Mouse (Mus musculus) hindbrain, embryonic 10.5 days (tissue): ENCODE results near the gene Gse1. TPM values are rescaled to one million over a fixed set of nuclear protein-coding genes. Genes with fewer than 3 reads are reported as not detected.

Experiments
- DNase-seq: peaks from one replicate; pipeline ENCODE4 v3.0.0-alpha.2; 2017; ENCODE audit warnings: low spot score
- H3K27ac ChIP-seq: fragments of 300-500 bp; sonication (generic); 2 replicates; pipeline ENCODE4 v1.5.1; 2016; ENCODE audit warnings: mild to moderate bottlenecking, moderate library complexity
- H3K27me3 ChIP-seq: fragments of 300-500 bp; sonication (generic); 2 replicates; pipeline ENCODE4 v1.6.1; 2016; ENCODE audit warnings: mild to moderate bottlenecking; ENCODE audit not compliant: poor library complexity, insufficient read depth, severe bottlenecking
- H3K36me3 ChIP-seq: fragments of 300-500 bp; sonication (generic); 2 replicates; pipeline ENCODE4 v1.6.1; 2016; ENCODE audit warnings: mild to moderate bottlenecking, moderate library complexity
- H3K4me1 ChIP-seq: fragments of 300-500 bp; sonication (generic); replicated peaks from 2 replicates; pipeline ENCODE4 v1.6.1; 2016; ENCODE audit warnings: mild to moderate bottlenecking
- H3K4me3 ChIP-seq: fragments of 300-500 bp; sonication (generic); 2 replicates; pipeline ENCODE4 v1.5.1; 2016; ENCODE audit warnings: mild to moderate bottlenecking, moderate library complexity
- H3K9me3 ChIP-seq: fragments of 300-500 bp; sonication (generic); 2 replicates; pipeline ENCODE4 v1.6.1; 2016; ENCODE audit warnings: mild to moderate bottlenecking, moderate library complexity
- WGBS: fragments of 180-500 bp; shearing (Covaris S2); methylation state at CpG from one replicate; pipeline ENCODE4 v1.1.7; 2016; 5-methylcytosine and 5-hydroxymethylcytosine counted together
- polyA plus RNA-seq: library from polyadenylated mRNA; unstranded; fragments of >200 nt; fragmentation: Nextera tagmentation; extraction: Ambion mirVana; gene quantifications from 2 replicates; pipeline ENCODE4 v1.2.1, GENCODE M21; 2016

The Gse1 gene
- polyA plus RNA-seq, 1 experiment from 2014 or later: 22.9 TPM

DNA sequence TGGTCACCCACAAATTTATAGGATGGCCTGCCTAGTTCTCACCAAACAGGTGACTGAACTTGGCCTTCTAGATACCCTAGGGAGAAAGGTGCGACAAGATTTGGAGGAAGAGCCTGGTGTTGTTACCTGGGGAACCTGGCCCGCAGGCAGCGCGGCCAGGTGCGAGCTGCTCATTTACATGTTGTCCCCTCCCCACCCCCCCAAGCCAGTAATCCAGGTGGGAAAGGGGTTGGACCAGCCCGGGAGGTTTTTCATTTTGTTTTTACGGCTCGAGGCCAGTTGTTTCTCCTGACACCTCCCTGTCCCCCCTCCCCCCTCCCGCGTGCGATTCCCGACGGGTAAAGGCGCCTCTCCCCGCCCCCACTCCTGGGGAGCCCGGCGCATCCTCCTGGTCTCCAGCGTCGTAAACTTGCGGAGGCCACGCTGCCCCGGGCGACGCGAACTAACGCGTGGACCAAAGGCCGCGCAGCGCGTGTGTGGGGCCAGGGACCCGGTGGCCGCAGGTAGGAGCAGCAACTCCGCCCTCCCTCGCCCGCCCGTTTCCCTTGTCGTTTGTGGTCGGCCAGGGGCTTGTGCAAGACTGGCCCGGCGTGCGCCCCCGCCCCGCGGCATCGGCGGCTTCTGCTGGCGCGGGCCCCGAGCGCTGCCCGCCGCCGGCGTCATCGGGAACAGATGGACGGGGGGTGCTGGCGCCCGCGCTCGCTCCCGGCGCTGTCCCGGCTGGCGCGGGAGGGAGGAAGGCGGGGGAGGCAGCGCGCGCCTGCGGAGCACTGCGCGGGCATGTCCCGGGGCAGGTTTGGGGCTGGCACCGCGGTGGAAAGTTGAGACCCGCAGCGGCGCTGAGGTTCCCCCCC lies 307.4 kb downstream of the Gse1 start:
- Histone ChIP-seq H3K4me3 (peak overlapping the region; percentile 81), H3K4me1 (peaks cover 100% of the 10 kb centered on the region), H3K36me3 (no peaks in the 10 kb centered on the region), H3K27me3 (peaks cover 82% of the 10 kb centered on the region), H3K9me3 (no peaks in the 10 kb centered on the region), H3K27ac (peak overlapping the region; percentile 98)
- DNase-seq: peak; percentile 66
- under 1% methylated on average over 79 of the region's 79 CpGs for WGBS

DNA sequence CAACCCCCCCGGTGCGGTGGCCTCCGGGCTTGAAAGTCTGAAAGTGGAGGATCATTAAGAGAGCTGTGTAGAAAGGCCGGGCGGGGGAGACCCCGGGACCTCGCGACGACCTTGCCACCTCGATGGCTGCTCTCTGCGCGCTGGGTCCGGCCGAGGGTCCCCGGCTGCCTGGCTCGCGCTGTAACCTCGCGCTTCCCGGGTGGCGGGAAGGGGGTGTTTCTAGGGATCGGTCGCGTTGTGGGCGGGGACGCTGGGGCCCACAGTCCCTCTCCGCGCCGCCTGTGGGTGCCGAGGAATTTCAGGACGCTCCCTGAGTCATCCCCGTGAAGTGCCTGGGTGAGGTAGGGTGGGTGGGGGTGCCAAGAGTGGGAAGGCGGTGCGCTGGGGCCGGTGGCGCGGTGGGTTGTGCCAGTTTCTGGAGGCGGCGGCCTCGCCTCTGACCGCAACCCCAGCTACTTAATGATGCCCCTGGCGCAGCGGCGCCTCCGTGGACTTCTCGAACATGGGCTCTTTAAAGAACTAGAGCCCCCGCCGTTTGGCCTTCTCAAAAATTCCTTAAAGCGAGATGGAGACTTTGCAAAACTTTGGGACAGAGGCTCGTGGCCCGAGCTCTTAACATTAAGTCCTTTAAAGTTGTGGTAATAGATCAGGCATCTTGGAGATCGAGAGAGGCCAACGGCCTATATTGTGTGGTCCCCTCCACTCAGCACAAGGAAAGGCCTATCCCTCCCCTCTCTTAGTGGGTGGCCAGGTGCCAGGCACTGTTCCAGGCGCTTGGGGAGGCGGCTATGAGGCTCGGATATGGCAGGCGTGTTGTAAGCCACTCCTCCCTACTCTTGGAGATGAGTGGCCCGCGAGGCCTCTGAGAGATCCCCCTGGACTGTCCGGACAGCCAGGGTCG lies 308.3 kb downstream of the Gse1 start:
- H3K4me3 ChIP-seq: peak overlapping the region; percentile 81
- no peaks in the 10 kb centered on the region for H3K9me3 ChIP-seq
- H3K4me1 ChIP-seq: peaks cover 99% of the 10 kb centered on the region
- H3K36me3 ChIP-seq: no peaks in the 10 kb centered on the region
- peak overlapping the region; percentile 98 for H3K27ac ChIP-seq
- DNase-seq: peak; percentile 48
- H3K27me3 ChIP-seq: peaks cover 77% of the 10 kb centered on the region
- WGBS: under 1% methylated on average over 61 of the region's 61 CpGs

DNA sequence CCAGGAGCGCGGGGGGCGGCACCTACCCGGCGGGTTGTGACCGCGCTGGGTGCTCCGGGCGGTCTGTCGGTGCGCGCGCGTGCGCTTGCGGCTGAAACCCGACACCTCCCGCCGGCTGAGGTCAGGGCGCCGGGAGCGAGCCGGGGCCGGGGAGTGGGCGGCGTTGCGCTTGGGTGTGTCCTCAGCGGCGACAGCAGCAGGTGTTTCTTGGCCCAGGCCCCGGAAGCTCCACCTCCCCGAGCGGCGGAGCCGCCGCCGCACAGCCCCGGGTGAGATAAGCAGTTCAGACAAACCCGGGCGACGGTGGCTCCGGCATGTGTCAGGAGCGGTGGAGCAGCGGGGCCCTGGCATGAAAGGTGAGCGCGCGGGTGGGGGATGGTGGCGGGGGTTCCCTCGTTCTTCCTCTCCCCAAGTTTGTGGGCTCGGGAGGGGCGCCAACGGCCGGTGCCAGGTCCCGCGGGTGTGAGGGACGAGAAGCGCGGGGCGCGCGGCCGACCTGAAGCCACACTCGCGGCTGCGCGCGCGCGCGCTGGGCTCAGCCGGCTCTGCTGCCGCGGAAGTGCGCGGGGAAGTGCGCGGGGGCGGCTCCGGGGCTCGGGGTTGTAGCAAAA lies 309.1 kb downstream of the Gse1 start:
- Histone ChIP-seq H3K4me1 (peaks cover 99% of the 10 kb centered on the region), H3K36me3 (no peaks in the 10 kb centered on the region), H3K27me3 (peaks cover 74% of the 10 kb centered on the region), H3K27ac (peak overlapping the region; percentile 98), H3K9me3 (no peaks in the 10 kb centered on the region), H3K4me3 (peak overlapping the region; percentile 81)
- peak; percentile 87 for DNase-seq
- WGBS: under 1% methylated on average over 79 of the region's 79 CpGs

DNA sequence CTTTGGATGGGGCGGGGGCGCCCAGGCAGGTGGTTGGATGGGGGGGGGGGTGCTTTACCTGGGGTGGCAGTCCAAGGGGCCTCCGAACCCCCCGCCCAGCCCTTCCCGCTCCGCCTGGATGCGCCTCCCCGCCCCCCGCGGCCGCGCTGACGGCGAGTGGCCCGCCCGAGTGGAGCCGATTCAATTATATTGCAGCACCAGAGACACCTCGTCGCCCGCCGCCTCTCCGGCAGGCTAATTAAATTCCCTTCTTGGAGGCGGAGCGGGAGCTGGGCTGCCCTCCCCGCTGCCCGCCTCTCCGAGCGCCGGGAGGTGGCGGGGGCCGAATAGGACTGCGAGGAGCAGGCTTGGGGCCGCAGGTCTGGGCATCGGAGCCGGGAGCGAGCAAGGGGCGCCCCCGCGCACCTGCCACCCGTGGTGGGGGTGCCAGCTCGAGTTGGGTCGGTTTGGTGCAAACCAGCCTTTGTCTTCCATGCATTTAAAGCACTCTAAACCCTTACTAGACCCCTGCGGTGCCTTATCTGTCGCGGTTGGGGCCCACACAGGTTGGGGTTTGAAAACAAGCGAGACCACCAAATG lies 309.7 kb downstream of the Gse1 start:
- Histone ChIP-seq H3K9me3 (no peaks in the 10 kb centered on the region), H3K27ac (peak overlapping the region; percentile 98), H3K4me3 (peak overlapping the region; percentile 81), H3K36me3 (no peaks in the 10 kb centered on the region), H3K27me3 (peaks cover 73% of the 10 kb centered on the region), H3K4me1 (peaks cover 99% of the 10 kb centered on the region)
- DNase-seq: peak; percentile 79
- WGBS: under 1% methylated on average over 46 of the region's 46 CpGs

DNA sequence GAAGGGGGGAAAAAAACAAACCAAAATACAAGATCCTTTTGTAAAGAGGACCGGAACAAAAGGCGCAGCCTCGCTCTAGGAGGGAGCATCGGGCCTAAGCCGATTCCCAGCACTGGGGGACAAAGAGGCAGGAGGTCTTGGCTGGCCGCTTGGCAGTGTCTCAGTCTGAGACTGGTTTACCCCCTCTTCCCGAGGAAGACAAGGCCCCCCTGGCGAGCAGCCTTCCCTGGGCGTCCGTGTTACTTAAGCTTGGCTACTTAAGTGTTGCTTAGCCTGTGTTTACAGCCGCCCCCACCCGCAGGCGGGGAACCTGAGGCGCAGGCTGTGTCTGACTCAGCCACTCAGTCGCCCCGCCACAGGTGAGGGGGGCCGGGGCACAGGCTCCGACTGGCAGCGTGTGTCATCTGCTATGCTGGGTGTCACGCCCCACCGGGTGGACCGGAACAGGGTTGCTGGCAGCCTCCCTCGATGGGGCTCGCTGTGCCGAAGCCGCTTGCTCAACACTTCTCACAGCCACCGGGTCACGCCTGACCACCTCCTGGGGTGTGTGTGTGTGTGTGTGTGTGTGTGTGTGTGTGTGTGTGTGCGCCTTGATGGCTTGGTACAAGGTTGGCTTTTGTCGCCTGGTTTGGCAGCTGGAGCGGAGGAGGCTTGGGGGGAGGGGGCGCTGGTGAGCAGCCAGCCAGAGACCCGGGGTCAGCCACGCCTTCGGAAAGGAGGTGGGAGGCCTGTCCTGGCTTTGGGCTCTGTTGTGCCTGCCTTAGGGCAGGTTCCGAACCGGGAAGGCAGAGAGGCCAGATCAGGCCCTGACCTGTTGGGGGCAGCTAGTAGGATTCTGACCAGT lies 310.4 kb downstream of the Gse1 start:
- Histone ChIP-seq H3K4me3 (peak overlapping the region; percentile 81), H3K36me3 (no peaks in the 10 kb centered on the region), H3K27me3 (peaks cover 66% of the 10 kb centered on the region), H3K4me1 (peaks cover 99% of the 10 kb centered on the region), H3K27ac (peak overlapping the region; percentile 98), H3K9me3 (no peaks in the 10 kb centered on the region)
- under 1% methylated on average over 36 of the region's 37 CpGs for WGBS
- peak; percentile 88 for DNase-seq

DNA sequence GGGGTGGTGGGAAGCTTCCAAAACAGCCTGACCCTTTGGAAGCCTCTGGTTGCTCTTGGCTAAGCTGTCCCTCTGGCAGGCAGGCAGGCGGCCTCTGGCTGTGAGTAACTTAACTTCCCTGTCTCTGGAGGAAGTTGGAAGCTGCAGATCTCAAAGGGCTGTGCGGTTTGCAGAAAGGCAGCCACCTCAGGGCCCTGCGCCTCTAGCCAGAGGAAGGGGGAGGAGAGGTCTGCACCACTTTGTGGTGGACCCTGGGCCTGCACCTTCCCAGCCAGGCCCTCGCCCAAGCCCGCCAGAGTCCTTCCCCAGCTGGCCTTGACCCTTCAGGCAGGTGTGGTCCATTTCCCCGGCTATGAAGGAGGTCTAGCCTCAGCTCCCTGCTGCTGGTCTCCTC lies 311.1 kb downstream of the Gse1 start:
- DNase-seq: no peak
- H3K36me3 ChIP-seq: no peaks in the 10 kb centered on the region
- H3K4me1 ChIP-seq: peaks cover 99% of the 10 kb centered on the region
- no peaks in the 10 kb centered on the region for H3K9me3 ChIP-seq
- peak overlapping the region; percentile 81 for H3K4me3 ChIP-seq
- 30% methylated on average over 6 of the region's 6 CpGs for WGBS
- H3K27ac ChIP-seq: peak overlapping the region; percentile 98
- H3K27me3 ChIP-seq: peaks cover 59% of the 10 kb centered on the region

DNA sequence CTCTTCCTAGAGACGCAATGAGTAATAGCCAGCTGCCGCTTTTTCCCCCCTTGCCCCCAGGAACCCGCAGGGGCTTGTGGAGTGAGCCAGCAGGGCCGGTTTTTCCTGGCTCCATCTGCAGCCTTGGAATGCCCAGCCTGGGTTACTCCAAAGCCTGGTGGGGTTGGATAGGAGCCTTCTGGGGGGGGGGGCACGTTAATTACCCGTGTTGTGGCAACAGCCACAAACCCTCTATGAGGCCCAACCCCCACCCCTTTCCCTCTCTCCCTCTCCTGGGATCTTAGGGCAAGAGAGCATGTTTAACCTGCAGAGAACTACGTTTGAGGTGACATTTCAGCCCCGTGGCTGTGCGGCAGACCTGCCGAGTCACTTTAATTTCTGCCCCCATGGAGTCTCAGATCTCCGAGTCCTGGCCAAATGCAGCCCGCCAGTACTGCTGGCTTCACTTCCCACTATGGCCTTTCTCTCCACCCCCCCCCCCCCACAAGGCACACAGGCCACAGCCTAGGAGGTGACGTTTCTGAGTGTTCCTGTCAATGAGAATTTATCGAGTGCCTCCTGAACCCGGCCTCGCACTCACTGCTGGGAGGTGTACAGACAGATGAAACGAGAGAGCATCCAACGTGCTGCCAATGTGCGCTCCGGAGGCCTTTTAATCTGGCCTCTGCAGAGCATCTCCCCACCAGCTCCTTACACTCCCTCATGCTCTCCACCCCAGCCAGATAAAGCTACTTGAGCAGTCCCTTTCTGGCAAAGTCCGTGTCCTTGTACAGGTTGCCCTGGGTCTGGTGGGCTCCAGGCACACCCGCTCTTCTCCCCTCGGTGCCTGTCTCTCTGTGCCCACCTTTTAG lies 311.7 kb downstream of the Gse1 start:
- no peak for DNase-seq
- Histone ChIP-seq H3K36me3 (no peaks in the 10 kb centered on the region), H3K4me1 (peaks cover 99% of the 10 kb centered on the region), H3K27ac (peak overlapping the region; percentile 98), H3K4me3 (peak overlapping the region; percentile 81), H3K9me3 (no peaks in the 10 kb centered on the region), H3K27me3 (peaks cover 54% of the 10 kb centered on the region)
- WGBS: 28% methylated on average over 23 of the region's 23 CpGs

DNA sequence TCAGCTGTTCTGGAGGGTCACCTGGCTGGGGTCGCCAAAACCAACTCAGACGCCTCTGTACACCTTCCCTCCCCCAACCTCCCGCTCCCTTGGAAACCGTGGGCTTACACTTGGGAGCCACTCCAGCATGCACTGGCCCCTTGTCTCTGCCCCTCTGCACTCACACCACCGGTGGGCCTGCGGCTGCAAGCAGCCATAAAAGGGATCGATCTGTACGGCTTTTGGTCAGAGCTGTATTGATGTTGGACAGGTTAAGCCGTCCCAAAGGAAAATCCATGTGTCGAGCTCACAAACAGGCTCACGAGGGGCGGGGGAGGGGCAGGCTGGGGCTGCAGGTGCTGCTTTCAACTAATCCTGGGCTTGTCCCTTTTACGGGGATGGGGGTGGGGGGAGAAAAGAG lies 314.7 kb downstream of the Gse1 start:
- no peaks in the 10 kb centered on the region for H3K9me3 ChIP-seq
- peaks cover 99% of the 10 kb centered on the region for H3K4me1 ChIP-seq
- H3K36me3 ChIP-seq: no peaks in the 10 kb centered on the region
- 40% methylated on average over 13 of the region's 13 CpGs for WGBS
- peaks cover 27% of the 10 kb centered on the region for H3K27me3 ChIP-seq
- H3K27ac ChIP-seq: peak overlapping the region; percentile 66
- no peak overlapping the region for H3K4me3 ChIP-seq
- DNase-seq: no peak

DNA sequence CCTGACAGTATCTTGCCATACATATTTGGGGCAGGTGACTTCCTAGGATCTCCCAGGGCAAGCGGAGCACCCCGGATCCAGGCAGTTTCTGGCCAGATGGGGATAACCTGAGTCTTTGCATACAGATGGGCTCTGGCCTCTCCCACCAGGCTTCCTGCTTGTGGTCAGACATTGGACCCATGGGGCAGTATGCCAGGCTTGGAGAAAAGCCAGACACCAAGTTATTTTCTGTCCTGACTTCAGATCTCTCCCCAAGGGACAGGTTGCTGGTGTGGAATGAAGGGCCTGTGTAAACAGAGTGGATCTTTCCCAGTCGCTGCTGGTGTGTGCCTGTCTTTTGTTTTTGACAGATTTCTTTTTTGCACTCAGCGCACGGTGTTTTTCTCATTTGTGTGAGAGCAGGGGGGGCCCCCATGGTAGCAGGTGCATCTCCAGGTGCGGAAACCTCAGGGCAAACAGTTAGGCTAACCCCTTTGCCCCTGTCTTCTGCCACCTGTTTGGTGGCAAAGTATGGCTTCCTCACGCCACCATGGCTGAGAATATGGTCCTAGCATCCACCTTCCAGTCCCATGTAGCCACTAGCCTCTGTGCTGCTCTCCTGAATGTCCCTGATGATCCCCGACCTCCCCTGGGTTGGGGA lies 315.3 kb downstream of the Gse1 start:
- DNase-seq: no peak
- peak overlapping the region; percentile 66 for H3K27ac ChIP-seq
- H3K27me3 ChIP-seq: peaks cover 32% of the 10 kb centered on the region
- 71% methylated on average over 8 of the region's 8 CpGs for WGBS
- no peaks in the 10 kb centered on the region for H3K9me3 ChIP-seq
- H3K4me1 ChIP-seq: peaks cover 99% of the 10 kb centered on the region
- no peak overlapping the region for H3K4me3 ChIP-seq
- H3K36me3 ChIP-seq: no peaks in the 10 kb centered on the region

DNA sequence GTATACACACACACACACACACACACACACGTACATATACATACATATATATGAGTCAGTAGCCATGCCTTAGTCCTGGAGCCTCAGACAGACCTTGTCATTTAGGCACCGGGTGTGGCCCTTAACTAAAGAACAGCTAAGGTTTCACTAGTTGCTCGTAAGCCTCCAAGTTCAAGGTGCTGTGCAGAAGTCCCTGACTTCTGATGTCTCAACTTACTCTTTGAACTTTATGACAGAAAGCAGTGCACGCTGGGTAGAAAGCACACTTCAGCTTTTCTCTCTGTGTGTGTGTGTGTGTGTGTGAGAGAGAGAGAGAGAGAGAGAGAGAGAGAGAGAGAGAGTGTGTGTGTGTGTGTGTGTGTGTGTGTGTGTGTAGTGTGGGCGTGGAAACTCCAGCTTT lies 315.9 kb downstream of the Gse1 start:
- WGBS: 87% methylated on average over 5 of the region's 5 CpGs
- H3K4me3 ChIP-seq: no peak overlapping the region
- H3K9me3 ChIP-seq: no peaks in the 10 kb centered on the region
- H3K27ac ChIP-seq: 0 out of 2 replicates have a peak overlapping the region, but pooled peaks have one; percentile 66
- H3K27me3 ChIP-seq: peaks cover 32% of the 10 kb centered on the region
- DNase-seq: no peak
- H3K4me1 ChIP-seq: peaks cover 99% of the 10 kb centered on the region
- no peaks in the 10 kb centered on the region for H3K36me3 ChIP-seq

DNA sequence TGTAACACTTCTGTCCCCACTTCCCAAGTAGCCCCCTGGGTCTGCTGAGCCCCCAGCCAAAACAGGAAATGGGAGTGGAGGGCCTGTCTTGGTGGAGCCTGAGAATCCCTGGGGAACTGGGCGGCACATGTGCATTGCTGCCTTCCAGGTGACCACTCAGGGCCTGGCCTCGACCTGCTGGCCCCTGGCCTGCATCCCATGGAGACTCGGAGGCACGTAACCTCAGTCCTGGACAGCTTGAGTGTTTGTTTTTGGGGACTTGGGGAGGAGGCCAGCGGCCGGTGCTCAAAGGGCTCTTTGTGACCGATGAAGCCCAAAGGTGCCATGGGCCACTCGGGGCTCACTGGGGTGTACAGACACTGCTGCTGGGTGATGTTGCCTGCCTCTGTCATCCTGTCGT lies 319.3 kb downstream of the Gse1 start:
- Histone ChIP-seq H3K27ac (peak overlapping the region; percentile 88), H3K9me3 (no peaks in the 10 kb centered on the region), H3K27me3 (peaks cover 13% of the 10 kb centered on the region; the same call in 1 of the 2 replicates), H3K4me3 (no peak overlapping the region), H3K36me3 (no peaks in the 10 kb centered on the region), H3K4me1 (peaks cover 100% of the 10 kb centered on the region)
- WGBS: 60% methylated on average over 9 of the region's 9 CpGs
- DNase-seq: no peak
